Mouse (Mus musculus) ES-E14 (cell line): ENCODE measurements around the gene Fhad1. TPM values are rescaled to one million over a fixed set of nuclear protein-coding genes. Genes with fewer than 3 reads are reported as not detected.

Experiments
- DNase-seq: peaks from one replicate; pipeline ENCODE4 v3.0.0-alpha.2; 2013; ENCODE audit warnings: low read depth, low spot score
- H3K27ac ChIP-seq: 2 replicates; pipeline ENCODE4 v1.5.1; 2012; ENCODE audit warnings: low read depth, mild to moderate bottlenecking, low read length, moderate library complexity, mixed read lengths; ENCODE audit not compliant: poor library complexity, insufficient read depth, severe bottlenecking
- H3K36me3 ChIP-seq: 2 replicates; pipeline ENCODE4 v1.6.1; 2012; ENCODE audit warnings: mild to moderate bottlenecking, low read length, moderate library complexity, mixed read lengths; ENCODE audit not compliant: control insufficient read depth, poor library complexity, insufficient read depth, severe bottlenecking
- H3K4me1 ChIP-seq, 2 experiments: fragments of 150-350 bp in 1 of 2; sonication (generic) in 1 of 2; 2 replicates each; pipeline ENCODE4 v1.6.1; 2012; ENCODE audit warnings: low read length in 2 of 2, mild to moderate bottlenecking in 1 of 2, mixed read lengths in 1 of 2; ENCODE audit not compliant: control insufficient read depth in 2 of 2, insufficient read depth in 2 of 2, poor library complexity in 1 of 2
- H3K4me3 ChIP-seq, 2 experiments: fragments of 150-350 bp in 1 of 2; sonication (generic) in 1 of 2; 2 replicates each; pipeline ENCODE4 v1.5.1; 2012; ENCODE audit warnings: low read length in 2 of 2, low read depth in 1 of 2, mild to moderate bottlenecking in 1 of 2, mixed read lengths in 1 of 2; ENCODE audit not compliant: insufficient read depth in 1 of 2, poor library complexity in 1 of 2, severe bottlenecking in 1 of 2
- H3K9ac ChIP-seq: 2 replicates; pipeline ENCODE4 v1.6.1; 2012; ENCODE audit warnings: low read depth, mild to moderate bottlenecking, low read length, mixed read lengths; ENCODE audit not compliant: poor library complexity, insufficient read depth, severe bottlenecking
- H3K9me3 ChIP-seq: fragments of 150-350 bp; sonication (generic); 2 replicates; pipeline ENCODE4 v1.6.1; 2012; ENCODE audit warnings: low read depth, mild to moderate bottlenecking, low read length; ENCODE audit not compliant: control insufficient read depth, insufficient read depth
- CHD2 ChIP-seq: IDR thresholded peaks from 2 replicates; pipeline ENCODE4 v1.6.1; 2014; ENCODE audit warnings: mild to moderate bottlenecking, low read depth, low read length, inconsistent platforms
- HCFC1 ChIP-seq: IDR thresholded peaks from 2 replicates; pipeline ENCODE4 v1.6.1; 2012; ENCODE audit warnings: low read length, inconsistent platforms, borderline replicate concordance; ENCODE audit not compliant: insufficient read depth
- MAFK ChIP-seq: IDR thresholded peaks from 2 replicates; pipeline ENCODE4 v1.6.1; 2014; ENCODE audit warnings: mild to moderate bottlenecking, low read depth, low read length, inconsistent platforms; ENCODE audit not compliant: insufficient read depth
- ZC3H11A ChIP-seq: IDR thresholded peaks from 2 replicates; pipeline ENCODE4 v1.6.1; 2012; ENCODE audit warnings: low read depth, mild to moderate bottlenecking, inconsistent platforms, low read length, borderline replicate concordance
- ZNF384 ChIP-seq: IDR thresholded peaks from 2 replicates; pipeline ENCODE4 v1.6.1; 2012; ENCODE audit warnings: low read depth, low read length, inconsistent platforms
- in situ Hi-C, 2 experiments: fragments of 600-800 bp; cut with MboI; formaldehyde crosslinking; loops; one replicate each; pipeline ENCODE4 v1.15.1; 2025; ENCODE audit warnings: low sequenced_read_pairs in 2 of 2, inconsistent platforms in 1 of 2; ENCODE audit not compliant: unreplicated experiment in 2 of 2
- total RNA-seq: library from RNA; depleted of rRNA; stranded (reverse); fragments of 300-350 nt; gene quantifications from 2 replicates; pipeline ENCODE4 v1.2.3, GENCODE M21; 2012

The Fhad1 gene
- total RNA-seq, 1 experiment: 0.49 TPM

DNA sequence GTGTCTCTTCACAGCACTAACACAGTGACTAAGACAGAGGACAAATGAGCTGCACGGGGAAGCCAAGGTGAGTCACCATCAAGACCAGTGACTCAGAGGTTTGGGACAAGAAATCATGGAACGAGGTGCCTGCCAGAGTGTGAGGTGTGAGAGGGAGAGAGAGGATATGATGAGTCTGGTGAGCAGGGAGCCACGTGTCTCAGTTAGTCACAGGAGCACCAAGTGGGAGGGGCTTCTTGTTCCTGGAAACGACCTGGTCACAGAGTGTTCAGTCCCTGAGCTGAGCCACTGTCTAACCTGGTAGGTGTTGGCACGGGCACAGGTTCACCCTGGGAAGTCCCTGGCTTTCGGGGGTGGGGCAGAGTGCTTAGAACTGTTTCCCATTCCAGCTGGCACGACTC is 86.0 kb downstream of the Fhad1 start:
- no peak overlapping the region for H3K9ac ChIP-seq
- H3K4me3 ChIP-seq: no peak overlapping the region
- no peak for TF ChIP-seq ZNF384
- no peak for TF ChIP-seq HCFC1
- no peak for TF ChIP-seq ZC3H11A
- no peak for TF ChIP-seq CHD2
- no peak for TF ChIP-seq MAFK
- H3K36me3 ChIP-seq: no peaks in the 10 kb centered on the region
- DNase-seq: no peak
- H3K27ac ChIP-seq: no peak overlapping the region
- 0 out of 4 replicates have a peak, but pooled peaks cover 0 to 2% of the 10 kb centered on the region in 2 experiments for H3K4me1 ChIP-seq
- no peaks in the 10 kb centered on the region for H3K9me3 ChIP-seq
- in situ Hi-C loops: no loop called here

DNA sequence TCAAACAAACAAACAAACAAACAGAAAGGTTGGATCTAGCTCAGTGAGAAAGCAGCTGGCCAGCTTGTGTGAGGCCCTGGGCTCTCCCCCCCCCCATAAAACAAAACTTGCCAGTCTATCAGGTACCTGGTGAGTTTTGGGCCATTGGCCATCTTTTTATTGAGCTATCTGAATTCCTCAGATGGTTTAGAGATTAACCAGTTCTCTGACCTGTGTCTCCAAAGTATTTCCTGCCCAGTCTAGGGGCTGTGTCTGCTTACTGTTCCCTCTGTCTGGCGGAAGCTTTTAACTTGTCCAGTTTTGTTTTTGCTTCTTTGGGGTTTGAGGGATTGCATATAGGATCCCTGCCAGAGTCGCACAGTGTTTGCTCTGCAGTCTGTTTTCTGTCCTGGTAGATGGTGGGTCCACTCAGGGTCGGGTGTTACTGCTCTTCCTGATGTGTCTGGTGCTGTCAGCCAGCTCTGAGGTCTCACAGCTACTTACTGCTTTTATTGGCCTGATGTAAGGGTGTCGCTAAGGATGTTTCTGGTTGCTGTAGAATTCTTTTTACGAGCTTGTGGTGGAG is 89.0 kb downstream of the Fhad1 start:
- H3K9ac ChIP-seq: no peak overlapping the region
- H3K4me3 ChIP-seq: no peak overlapping the region
- in situ Hi-C loops: no loop called here
- TF ChIP-seq ZC3H11A (no peak), CHD2 (no peak), HCFC1 (no peak), ZNF384 (no peak), MAFK (no peak)
- H3K36me3 ChIP-seq: no peaks in the 10 kb centered on the region
- no peaks in the 10 kb centered on the region for H3K4me1 ChIP-seq
- H3K9me3 ChIP-seq: no peaks in the 10 kb centered on the region
- no peak overlapping the region for H3K27ac ChIP-seq
- no peak for DNase-seq

DNA sequence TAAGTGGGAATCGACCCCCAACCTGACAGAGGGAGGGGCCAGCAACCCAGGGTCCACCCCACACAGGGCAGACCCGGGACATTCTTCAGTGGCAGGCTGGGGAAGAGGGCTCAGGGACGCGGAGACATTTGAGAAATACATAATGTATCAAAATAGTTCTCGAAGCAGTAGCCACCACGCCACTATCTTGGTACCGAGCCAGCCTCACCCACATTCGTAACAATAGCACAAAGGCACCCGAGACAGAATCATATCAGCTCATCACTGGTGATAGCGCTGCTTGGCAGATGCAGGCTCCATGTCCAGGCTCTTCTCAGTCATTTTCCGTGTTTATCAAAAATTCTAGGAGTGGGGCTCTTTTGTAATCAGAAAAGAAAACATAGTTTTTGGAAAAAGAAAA is 90.9 kb downstream of the Fhad1 start:
- Histone ChIP-seq H3K4me1 (no peaks in the 10 kb centered on the region), H3K9ac (no peak overlapping the region), H3K27ac (no peak overlapping the region), H3K9me3 (no peaks in the 10 kb centered on the region), H3K36me3 (no peaks in the 10 kb centered on the region), H3K4me3 (no peak overlapping the region)
- no peak for DNase-seq
- TF ChIP-seq HCFC1: no peak
- TF ChIP-seq MAFK: no peak
- TF ChIP-seq ZNF384: no peak
- TF ChIP-seq CHD2: no peak
- no peak for TF ChIP-seq ZC3H11A
- in situ Hi-C loops: no loop called here

DNA sequence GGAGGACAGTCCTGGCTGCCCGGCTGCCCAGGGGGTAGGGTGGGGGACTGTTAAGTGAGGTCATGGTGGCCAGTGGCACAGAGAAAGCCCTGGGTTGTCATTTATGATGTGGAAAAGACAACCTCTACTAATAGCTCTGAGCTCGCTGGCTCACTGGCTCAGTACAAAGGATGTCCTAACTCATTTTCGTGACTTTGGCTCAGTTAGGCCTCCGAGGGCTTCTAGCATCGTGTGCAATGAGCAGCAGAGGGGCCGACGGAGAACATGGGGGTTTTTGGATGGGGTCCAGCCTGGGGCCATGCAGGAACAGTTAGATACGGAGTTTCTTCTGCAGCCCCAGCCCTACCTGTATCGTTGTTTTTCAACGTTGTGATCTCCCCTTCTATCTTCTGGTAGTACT is 94.5 kb downstream of the Fhad1 start:
- in situ Hi-C loops: no loop called here
- no peak overlapping the region for H3K4me3 ChIP-seq
- DNase-seq: no peak
- no peaks in the 10 kb centered on the region for H3K4me1 ChIP-seq
- no peak overlapping the region for H3K9ac ChIP-seq
- H3K36me3 ChIP-seq: no peaks in the 10 kb centered on the region
- no peak overlapping the region for H3K27ac ChIP-seq
- TF ChIP-seq ZC3H11A: no peak
- TF ChIP-seq MAFK: no peak
- no peak for TF ChIP-seq HCFC1
- TF ChIP-seq CHD2: no peak
- no peak for TF ChIP-seq ZNF384
- no peaks in the 10 kb centered on the region for H3K9me3 ChIP-seq

DNA sequence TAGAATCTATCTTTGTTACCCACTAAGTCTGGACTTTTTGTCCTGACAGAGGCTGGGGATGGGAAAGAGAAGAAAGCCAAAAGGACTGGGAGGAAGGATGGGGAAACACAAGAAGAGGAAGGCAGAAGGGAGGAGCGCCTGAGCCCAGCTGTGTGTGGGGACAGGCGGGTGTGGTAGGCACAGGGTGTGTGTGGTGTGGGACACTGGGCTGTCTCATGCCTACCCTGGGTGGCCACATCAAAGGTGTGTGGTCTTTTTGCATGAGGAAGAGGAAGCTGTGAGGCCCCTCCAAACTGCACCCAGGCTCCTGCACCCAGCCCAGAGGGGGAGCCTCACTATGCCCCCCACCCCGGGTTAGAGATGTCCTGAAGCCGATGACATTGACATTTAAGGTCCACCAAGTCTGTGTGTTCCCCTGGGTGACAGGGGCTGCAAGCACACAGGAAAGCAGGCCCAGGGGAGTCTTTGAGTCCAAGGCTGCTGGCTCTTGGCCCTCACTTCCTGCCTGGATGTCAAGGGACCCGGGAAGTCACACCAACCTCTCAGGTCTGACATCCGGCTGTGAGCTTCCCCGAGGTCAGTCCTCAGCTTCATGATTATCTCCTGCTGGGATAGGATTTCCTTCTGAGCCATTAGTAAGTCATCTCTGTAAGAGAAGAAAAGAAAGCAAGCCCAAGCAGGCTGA is 97.0 kb downstream of the Fhad1 start:
- Histone ChIP-seq H3K4me1 (no peaks in the 10 kb centered on the region), H3K27ac (no peak overlapping the region), H3K36me3 (no peaks in the 10 kb centered on the region)

More for the DNA sequence above, 97.0 kb downstream of the Fhad1 start:
- in situ Hi-C loops: no loop called here
- H3K9ac ChIP-seq: no peak overlapping the region
- TF ChIP-seq MAFK (no peak), CHD2 (no peak), ZNF384 (no peak), HCFC1 (no peak), ZC3H11A (no peak)
- H3K4me3 ChIP-seq: no peak overlapping the region
- no peak for DNase-seq
- H3K9me3 ChIP-seq: no peaks in the 10 kb centered on the region
